Mouse (Mus musculus) hindbrain, embryonic 16.5 days (tissue): ENCODE results near the gene Lrrc61. TPM values are rescaled to one million over a fixed set of nuclear protein-coding genes. Genes with fewer than 3 reads are reported as not detected.

Source experiments
- ATAC-seq: fragments of 200-750 bp; cut with Nextera tagmentation; 2 replicates; pipeline ENCODE4 v1.8.0; 2017; ENCODE audit warnings: moderate TSS enrichment, moderate library complexity
- H3K27ac ChIP-seq: fragments of 300-500 bp; sonication (generic); 2 replicates; pipeline ENCODE4 v1.5.1; 2014; ENCODE audit warnings: low read depth, mild to moderate bottlenecking, control low read depth, low read length, moderate library complexity
- H3K27me3 ChIP-seq: fragments of 300-500 bp; sonication (generic); replicated peaks from 2 replicates; pipeline ENCODE4 v1.6.1; 2014; ENCODE audit warnings: low read length; ENCODE audit not compliant: control insufficient read depth, insufficient read depth
- H3K36me3 ChIP-seq: fragments of 300-500 bp; sonication (generic); 2 replicates; pipeline ENCODE4 v1.6.1; 2014; ENCODE audit warnings: mild to moderate bottlenecking, low read length, moderate library complexity, mixed read lengths; ENCODE audit not compliant: control insufficient read depth, insufficient read depth
- H3K4me1 ChIP-seq: fragments of 300-500 bp; sonication (generic); 2 replicates; pipeline ENCODE4 v1.6.1; 2014; ENCODE audit warnings: low read depth, low read length; ENCODE audit not compliant: control insufficient read depth, insufficient read depth
- H3K4me2 ChIP-seq: fragments of 300-500 bp; sonication (generic); 2 replicates; pipeline ENCODE4 v1.6.1; 2014; ENCODE audit warnings: mild to moderate bottlenecking, low read length, control low read depth, moderate library complexity
- H3K4me3 ChIP-seq: fragments of 300-500 bp; sonication (generic); 2 replicates; pipeline ENCODE4 v1.5.1; 2014; ENCODE audit warnings: mild to moderate bottlenecking, low read length, control low read depth, moderate library complexity
- H3K9ac ChIP-seq: fragments of 300-500 bp; sonication (generic); 2 replicates; pipeline ENCODE4 v1.6.1; 2014; ENCODE audit warnings: low read depth, mild to moderate bottlenecking, control low read depth, low read length, moderate library complexity
- H3K9me3 ChIP-seq: fragments of 300-500 bp; sonication (generic); 2 replicates; pipeline ENCODE4 v1.6.1; 2014; ENCODE audit warnings: mild to moderate bottlenecking, low read length, moderate library complexity; ENCODE audit not compliant: control insufficient read depth
- WGBS: fragments of 180-500 bp; shearing (Covaris S2); extraction: QIAGEN DNeasy Blood & Tissue Kit; methylation state at CpG from one replicate; pipeline ENCODE4 v1.1.7; 2014; 5-methylcytosine and 5-hydroxymethylcytosine counted together
- polyA plus RNA-seq: library from polyadenylated mRNA; unstranded; fragments of >200 nt; fragmentation: Nextera tagmentation; extraction: Ambion mirVana; gene quantifications from 2 replicates; pipeline ENCODE4 v1.2.1, GENCODE M21; 2015

The Lrrc61 gene
- polyA plus RNA-seq, 1 experiment from 2014 or later: 20.7 TPM

DNA sequence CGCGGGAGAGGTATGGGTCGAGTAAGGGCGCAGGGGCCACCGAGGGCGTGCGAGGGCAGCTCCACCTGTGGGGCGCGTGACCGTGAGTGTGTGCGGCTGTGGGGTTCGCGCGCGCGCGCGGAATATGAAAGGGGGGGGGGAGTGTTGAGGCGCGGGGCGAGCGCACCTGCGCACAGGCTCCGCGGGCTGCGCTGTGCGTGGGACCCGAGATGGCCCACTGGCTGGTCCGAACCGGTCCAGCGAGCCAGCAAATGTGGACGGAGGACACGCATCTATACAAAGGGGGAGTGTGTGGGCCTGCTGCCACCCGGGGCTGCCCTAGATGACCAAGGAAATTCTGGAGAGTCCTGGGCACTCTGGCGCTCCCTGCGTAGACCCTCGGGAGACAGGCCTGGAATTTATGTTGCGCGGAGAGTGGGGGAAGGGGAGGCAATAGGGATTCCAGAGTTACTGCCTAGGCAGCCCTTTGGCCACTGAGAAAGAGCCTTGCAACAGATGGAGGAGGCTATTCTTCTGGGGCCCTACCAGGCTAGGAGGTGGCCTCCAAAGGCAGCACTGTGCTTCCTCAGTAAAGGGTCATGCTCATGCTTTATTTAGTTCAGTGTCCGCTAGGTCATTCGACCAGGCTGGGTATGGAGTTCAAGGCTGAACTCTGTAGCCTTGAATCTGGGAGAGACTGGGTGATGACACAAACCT lies 39.6 kb downstream of the Lrrc61 start:
- Histone ChIP-seq H3K9ac (peak overlapping the region; percentile 93), H3K4me2 (peak overlapping the region; percentile 78), H3K4me3 (peak overlapping the region; percentile 56), H3K27ac (peak overlapping the region; percentile 96), H3K36me3 (peaks cover 30% of the 10 kb centered on the region), H3K27me3 (no peaks in the 10 kb centered on the region), H3K4me1 (peaks cover 16% of the 10 kb centered on the region), H3K9me3 (peaks cover 18% of the 10 kb centered on the region)
- ATAC-seq: peak; percentile 83
- under 1% methylated on average over 39 of the region's 41 CpGs for WGBS

- Histone ChIP-seq H3K4me2 (peak overlapping the region; percentile 78), H3K4me3 (peak overlapping the region; percentile 56), H3K9me3 (peaks cover 18% of the 10 kb centered on the region), H3K27me3 (no peaks in the 10 kb centered on the region), H3K36me3 (peaks cover 36% of the 10 kb centered on the region), H3K27ac (no peak overlapping the region), H3K4me1 (peaks cover 16% of the 10 kb centered on the region), H3K9ac (peak overlapping the region; percentile 93)
- 50% methylated on average over 1 of the region's 1 CpGs for WGBS
- no peak for ATAC-seq
Observed at GRCm38 (mm10) chr6:48595278-48595677, 40.7 kb downstream of the Lrrc61 start.

DNA sequence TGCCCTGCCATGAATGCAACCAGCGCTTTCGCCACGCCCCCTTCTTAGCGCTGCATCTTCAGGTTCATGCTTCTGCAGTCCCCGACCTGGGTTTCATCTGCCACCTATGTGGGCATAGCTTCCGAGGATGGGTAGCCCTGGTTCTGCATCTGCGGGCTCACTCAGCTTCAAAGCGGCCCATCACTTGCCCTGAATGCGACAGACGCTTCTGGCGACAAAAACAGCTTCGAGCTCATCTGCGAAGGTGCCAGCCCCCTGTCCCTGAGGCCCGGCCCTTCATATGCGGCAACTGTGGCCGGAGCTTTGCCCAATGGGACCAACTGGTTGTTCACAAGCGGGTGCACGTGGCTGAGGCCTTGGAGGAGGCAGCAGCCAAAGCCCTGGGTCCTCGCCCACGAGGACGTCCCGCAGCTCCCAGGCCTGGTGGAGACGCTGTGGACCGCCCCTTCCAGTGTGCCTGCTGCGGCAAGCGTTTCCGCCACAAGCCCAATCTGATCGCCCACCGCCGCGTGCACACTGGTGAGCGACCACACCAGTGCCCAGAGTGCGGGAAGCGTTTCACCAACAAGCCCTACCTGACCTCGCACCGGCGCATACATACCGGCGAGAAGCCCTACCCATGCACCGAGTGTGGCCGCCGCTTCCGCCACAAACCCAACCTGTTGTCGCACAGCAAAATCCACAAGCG lies 42.1 kb downstream of the Lrrc61 start:
- Histone ChIP-seq H3K4me2 (no peak overlapping the region), H3K4me3 (no peak overlapping the region), H3K27me3 (no peaks in the 10 kb centered on the region), H3K4me1 (peaks cover 22% of the 10 kb centered on the region), H3K9me3 (peaks cover 18% of the 10 kb centered on the region), H3K9ac (no peak overlapping the region), H3K27ac (no peak overlapping the region), H3K36me3 (peaks cover 36% of the 10 kb centered on the region)
- WGBS: 97% methylated on average over 45 of the region's 45 CpGs
- ATAC-seq: no peak

- Histone ChIP-seq H3K4me3 (no peak overlapping the region), H3K9me3 (peaks cover 18% of the 10 kb centered on the region), H3K4me2 (no peak overlapping the region), H3K9ac (no peak overlapping the region), H3K27ac (no peak overlapping the region), H3K27me3 (no peaks in the 10 kb centered on the region), H3K4me1 (peaks cover 22% of the 10 kb centered on the region), H3K36me3 (peaks cover 36% of the 10 kb centered on the region)
- WGBS: 94% methylated on average over 26 of the region's 27 CpGs
- ATAC-seq: no peak
Observed at GRCm38 (mm10) chr6:48597233-48597625, 42.6 kb downstream of the Lrrc61 start.

DNA sequence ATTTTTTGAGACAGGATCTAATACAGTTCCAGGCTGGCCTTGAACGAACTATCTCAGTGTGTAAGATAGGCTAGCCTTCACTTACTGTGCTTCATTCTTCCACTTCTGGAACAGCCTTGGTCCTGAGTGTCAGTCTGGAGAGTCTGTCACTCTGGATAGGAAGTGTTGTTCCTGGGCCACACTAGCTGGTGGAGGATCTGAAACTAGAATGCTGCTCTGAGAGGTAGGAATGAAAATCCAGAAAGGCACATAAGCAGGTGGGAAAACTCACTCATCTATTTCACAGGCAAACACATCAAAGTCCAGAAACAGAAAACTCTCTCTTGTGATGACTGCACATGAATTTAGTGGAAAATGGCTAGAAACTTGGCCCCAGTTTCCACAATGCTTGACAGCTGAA lies 46.0 kb downstream of the Lrrc61 start:
- no peak for ATAC-seq
- no peak overlapping the region for H3K9ac ChIP-seq
- H3K36me3 ChIP-seq: peaks cover 36% of the 10 kb centered on the region
- H3K9me3 ChIP-seq: peaks cover 18% of the 10 kb centered on the region
- no peak overlapping the region; the same call in 1 of the 2 replicates for H3K27ac ChIP-seq
- H3K27me3 ChIP-seq: no peaks in the 10 kb centered on the region
- no peak overlapping the region for H3K4me3 ChIP-seq
- peaks cover 14% of the 10 kb centered on the region for H3K4me1 ChIP-seq
- H3K4me2 ChIP-seq: no peak overlapping the region
- WGBS: 93% methylated on average over 1 of the region's 1 CpGs

DNA sequence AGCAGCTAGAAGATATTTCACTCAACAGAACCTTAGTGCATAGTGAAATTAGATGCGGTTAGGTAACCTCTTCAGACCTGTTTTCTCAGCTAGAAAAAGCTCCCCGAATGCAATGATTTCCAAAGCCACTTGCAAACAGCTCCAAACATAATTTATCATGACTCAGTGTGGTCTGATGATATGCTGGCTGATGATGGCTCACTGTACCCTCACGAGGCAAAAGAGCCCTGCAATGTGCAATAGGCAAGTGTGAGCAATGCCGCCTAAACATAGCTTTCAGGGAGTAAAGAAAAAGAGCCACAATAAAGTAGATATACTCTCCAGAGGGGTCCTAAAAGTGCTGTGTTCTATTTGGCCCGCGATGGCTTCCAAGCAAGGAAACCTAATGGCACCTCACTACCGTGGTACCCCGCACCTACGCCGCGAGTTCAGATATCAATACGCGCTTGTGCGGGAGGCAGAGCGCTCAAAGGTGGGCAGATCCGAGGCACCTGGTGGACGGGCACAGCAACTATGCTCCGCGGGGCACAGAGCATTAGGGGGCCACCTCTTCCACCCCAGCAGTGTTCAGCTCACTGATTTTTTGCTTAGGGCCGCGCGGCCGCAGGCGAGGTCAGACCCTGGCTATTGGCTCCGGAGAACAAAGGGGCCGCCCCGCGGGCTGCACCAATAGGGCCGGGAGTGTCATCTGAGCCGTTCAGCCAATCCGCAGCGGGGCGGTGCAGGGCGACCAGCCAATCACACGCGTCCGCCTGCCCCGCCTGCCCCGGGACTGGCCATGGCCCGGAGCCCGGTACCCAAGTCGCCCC lies 46.9 kb downstream of the Lrrc61 start, which contains the start of gene Zfp775:
Zfp775 (plus strand) TSS at position 793 of the 809 bp plus-strand sequence.
- WGBS: 3% methylated on average over 42 of the region's 42 CpGs
- H3K4me3 ChIP-seq: peak within 1 kb of the TSS; percentile 74
- H3K4me1 ChIP-seq: peaks cover 14% of the 10 kb centered on the region
- H3K9me3 ChIP-seq: peaks cover 14% of the 10 kb centered on the region
- peak within 1 kb of the TSS; percentile 97 for H3K9ac ChIP-seq
- H3K4me2 ChIP-seq: peak within 1 kb of the TSS; percentile 91
- ATAC-seq: peak; percentile 99
- peaks cover 29% of the 10 kb centered on the region for H3K36me3 ChIP-seq
- peak within 1 kb of the TSS; percentile 93 for H3K27ac ChIP-seq
- H3K27me3 ChIP-seq: no peaks in the 10 kb centered on the region

- Histone ChIP-seq H3K36me3 (peaks cover 22% of the 10 kb centered on the region), H3K9me3 (peaks cover 6% of the 10 kb centered on the region), H3K27me3 (no peaks in the 10 kb centered on the region), H3K27ac (peak overlapping the region; percentile 93), H3K4me2 (peak overlapping the region; percentile 91), H3K4me3 (peak overlapping the region; percentile 74), H3K4me1 (peaks cover 14% of the 10 kb centered on the region), H3K9ac (peak overlapping the region; percentile 97)
- under 1% methylated on average over 28 of the region's 28 CpGs for WGBS
- peak; percentile 87 for ATAC-seq
Observed at GRCm38 (mm10) chr6:48602080-48602741, 47.6 kb downstream of the Lrrc61 start.

DNA sequence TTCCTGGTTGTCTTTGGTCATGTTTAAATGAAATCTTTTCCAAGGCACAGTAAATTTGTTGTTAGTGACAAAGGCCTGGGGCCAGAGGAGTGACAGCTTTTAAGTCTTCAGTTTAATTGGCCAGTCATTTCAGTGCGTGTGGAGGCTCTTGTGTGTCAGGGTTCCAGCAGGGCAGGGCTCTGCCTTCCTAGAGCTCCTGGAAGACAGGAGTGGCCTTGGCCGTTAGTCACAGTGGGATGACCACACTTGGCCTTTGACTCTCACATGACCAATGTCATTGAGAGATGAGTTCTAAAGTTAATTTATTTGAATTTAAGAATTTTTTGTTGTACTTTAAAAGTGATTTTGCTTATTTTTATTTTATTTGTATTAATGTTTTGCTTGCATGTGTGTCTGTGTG lies 53.5 kb downstream of the Lrrc61 start:
- H3K4me1 ChIP-seq: peaks cover 2% of the 10 kb centered on the region
- no peak for ATAC-seq
- no peak overlapping the region for H3K9ac ChIP-seq
- H3K36me3 ChIP-seq: no peaks in the 10 kb centered on the region
- WGBS: 69% methylated on average over 2 of the region's 2 CpGs
- no peak overlapping the region for H3K4me2 ChIP-seq
- H3K27ac ChIP-seq: no peak overlapping the region
- no peak overlapping the region for H3K4me3 ChIP-seq
- H3K9me3 ChIP-seq: no peaks in the 10 kb centered on the region
- no peaks in the 10 kb centered on the region for H3K27me3 ChIP-seq
